Mouse (Mus musculus): ENCODE data around the gene Polrmt. TPM values are rescaled to one million over a fixed set of nuclear protein-coding genes. Genes with fewer than 3 reads are reported as not detected.

Polrmt gene
- polyA plus RNA-seq (2012; rRNA removed), result 87.5 and 91.0 TPM in 2 replicates

DNA sequence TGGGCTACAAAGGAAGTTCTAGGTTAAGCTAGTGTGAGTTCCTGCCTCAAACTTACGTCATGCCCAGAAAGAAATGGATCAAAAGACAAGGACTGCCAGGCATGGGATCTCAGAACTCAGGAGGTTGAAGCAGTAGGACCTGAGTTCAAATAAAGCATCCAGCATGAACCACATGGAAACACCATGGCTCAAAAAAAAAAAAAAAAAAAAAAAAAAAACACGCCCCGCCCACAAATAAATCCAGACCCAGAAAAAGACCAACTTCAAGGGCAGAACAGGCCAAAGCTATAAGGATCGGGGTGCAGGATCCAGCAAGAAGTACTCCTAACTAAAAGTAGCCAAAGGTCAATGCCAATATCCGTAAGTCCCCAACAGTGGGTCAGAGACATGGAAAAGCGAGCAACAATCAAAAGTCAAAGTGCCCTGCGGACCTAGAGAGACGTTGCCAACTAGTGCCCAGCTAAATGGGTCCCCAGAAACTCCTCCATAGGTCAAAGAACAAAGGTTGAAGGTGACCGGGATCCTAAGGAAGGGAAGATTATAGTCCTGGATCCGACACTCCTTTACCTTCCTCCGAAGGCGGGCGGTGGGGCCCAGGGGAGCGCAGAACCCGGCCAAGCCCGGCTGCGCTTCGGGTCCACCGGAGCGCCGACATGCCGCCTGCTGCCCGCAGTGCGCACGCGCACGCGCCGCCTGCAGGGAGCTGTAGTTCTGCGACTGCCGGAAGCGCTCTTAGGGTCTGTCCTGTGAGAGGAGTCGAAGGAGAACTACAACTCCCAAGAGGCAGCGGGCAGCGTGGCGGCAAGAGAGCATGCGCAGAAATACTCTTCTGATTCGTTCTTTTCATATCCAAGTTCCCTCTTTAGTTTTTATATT lies at the start of gene Polrmt:
TSS of gene Polrmt (minus strand) at position 684 of the 876 bp plus-strand sequence.

DNA sequence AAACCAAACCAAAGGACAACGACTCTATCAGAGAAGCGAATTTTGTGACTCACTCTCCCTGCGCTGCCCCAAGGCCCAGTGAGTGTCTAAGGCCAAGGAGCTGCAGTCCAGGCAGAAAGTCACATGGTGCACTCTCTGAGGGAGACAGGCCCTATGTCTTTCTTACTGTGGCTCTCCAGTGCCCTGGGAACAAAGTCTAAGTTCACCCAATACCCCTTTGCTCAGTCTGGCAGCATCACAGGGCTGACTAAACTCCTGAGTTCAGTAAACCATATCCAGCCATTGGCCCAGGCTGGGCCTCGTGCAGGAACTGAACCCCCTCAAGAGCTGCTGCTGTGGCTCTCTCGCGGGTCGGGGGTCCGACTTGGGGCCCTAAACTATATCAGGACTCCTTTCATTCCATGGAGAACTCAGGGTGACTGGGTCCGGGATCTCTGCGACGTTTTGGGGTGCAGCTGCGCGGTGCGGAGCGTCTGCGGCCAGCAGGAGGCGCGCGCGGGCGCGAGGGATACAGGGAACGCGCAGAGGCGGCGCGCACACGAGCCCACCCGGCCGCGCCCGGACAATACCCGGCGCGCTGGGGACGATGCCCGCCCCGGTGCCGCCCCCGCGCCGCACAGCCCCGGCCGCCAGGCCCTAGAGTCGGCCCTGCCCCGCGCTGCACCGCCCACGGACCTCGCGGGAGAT lies 46.8 kb upstream of the Polrmt start, which contains the start of gene Palm:
TSS of gene Palm (plus strand) at position 522 of the 687 bp plus-strand sequence.

DNA sequence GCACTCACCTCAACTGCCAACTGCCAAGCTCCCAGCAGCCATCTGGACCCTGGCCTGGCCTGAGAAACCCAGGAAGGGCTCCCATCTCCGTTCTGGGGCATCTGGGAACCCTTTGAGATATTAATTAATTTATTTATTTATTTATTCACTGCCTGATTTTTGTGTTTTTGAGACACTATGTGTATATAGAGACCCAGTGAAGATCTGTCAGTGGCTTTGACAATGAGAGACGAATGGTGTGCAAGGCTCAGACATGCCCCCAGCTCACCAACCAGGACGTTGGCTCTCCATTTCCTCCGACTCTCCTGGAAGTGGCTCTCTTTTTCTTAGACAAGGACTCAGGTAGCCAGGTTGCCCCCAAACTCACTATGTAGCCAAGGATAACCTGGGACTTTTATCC lies 44.5 kb upstream of the Polrmt start, which contains the start of gene Prss57:
TSS of gene Prss57 (minus strand) at position 101 of the 400 bp plus-strand sequence.

DNA sequence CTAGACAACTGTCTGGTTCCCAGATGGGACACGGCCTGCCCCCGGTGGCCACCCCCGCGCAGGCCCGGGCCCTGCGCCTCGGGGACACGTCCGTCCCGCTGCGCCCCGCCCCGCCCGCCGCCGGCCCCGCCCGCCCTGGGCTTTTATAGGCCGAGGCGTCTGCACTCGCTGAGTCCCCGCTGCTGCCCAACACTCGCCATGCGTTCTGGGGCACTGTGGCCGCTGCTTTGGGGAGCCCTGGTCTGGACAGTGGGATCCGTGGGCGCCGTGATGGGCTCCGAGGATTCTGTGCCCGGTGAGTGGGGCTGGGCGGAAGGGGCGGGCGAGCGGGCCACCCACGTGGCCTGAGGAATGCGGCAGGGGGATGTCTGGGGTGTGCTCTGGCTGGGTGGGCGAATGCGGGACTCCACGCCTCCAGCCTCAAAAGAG lies 30.7 kb upstream of the Polrmt start, which contains the start of gene Fstl3:
TSS of gene Fstl3 (plus strand) at position 170 of the 429 bp plus-strand sequence.

DNA sequence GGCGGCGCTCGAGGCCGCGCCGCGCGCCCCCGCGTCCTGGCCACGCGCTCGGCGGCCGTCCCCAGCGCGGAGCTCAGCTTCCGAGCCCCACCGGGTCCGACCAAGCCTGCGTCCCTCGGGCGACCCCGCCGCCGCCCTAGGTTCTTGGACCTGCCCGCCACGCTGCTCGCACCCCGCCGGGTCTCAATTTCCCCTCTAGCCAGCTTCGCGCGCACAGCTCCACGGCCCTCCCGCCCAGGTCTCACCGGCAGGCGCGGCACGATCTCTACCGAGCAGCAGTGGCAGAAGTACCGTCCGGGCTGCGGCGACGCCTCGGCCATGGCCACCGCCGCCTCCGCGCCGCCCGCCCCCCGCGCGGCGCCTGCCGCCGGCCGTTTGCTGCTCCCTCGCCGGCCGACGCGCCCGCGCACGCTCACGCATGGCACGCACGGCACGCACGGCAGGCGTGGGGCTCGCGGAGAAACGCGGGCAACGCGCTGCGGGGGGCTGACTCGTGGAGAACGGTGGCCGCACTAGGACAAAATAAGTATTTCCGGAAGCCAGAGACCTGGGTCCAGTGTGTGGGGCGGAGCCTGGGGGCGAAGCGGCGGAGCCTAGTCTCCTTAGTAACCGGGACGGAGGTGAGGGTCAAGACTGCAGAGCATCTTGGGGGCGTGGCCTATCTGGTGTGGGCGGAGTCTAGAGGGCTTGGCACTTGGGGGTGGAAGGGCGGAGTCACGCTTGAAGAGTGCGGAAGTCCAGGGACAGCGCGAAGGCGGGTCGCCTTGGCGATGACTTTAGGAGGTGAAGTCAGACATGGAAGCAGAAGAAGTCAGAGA lies 20.3 kb upstream of the Polrmt start, which contains the start of gene Rnf126:
TSS of gene Rnf126 (minus strand) at position 445 of the 818 bp plus-strand sequence.

DNA sequence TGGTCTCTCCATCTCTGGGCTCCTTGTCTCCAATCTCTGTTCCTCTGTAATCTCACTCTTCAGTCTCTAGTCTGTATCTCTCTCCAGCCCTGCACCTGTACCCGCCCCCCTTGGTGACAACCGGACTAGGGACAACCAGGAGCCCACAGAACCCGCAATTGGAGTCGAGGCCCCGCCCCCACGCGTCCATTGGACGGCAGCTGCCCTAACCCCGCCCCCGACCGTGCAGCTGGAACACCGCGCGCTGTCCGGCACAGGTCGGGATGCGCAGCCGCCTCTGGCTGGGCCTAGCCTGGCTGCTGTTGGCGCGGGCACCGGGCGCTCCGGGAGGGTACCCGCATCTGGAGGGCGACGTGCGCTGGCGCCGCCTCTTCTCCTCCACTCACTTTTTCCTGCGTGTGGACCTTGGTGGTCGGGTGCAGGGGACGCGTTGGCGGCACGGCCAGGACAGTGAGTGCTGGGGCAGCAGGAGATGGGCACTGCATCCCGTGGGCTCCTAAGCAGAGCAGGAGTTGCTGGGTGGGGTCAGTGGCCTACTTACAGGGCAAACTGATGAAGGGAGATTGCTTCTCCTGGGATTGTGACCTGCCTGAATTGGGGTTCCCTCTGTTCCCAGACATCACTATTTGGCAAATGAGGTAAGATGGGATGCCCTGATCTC lies 8.6 kb upstream of the Polrmt start, which contains the start of gene Fgf22:
TSS of gene Fgf22 (plus strand) at position 221 of the 661 bp plus-strand sequence.

DNA sequence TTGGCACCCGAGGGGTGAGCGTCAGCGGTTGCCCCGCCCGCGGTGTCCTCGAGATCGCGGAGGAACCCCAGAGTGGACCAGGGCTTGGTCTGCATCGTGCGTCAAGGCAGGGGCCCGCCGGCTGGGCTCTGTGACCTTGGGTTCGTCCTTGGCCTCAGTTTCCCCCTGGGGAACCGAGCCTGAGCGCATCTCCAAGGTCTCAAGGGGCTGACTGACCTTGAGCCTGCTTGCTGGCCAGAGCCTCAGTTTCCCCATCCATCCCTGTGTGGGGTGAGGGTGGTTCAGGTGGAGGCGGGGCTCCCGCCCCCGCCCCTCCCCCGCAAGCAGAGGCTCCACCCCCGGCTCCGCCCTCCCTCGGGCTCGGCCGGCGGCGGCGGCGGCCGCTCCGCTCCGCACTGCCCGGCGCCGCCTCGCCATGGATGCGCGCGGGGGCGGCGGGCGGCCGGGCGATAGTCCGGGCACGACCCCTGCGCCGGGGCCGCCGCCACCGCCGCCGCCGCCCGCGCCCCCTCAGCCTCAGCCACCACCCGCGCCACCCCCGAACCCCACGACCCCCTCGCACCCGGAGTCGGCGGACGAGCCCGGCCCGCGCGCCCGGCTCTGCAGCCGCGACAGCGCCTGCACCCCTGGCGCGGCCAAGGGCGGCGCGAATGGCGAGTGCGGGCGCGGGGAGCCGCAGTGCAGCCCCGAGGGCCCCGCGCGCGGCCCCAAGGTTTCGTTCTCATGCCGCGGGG lies 30.0 kb downstream of the Polrmt start, which contains the start of gene Hcn2:
TSS of gene Hcn2 (plus strand) at position 381 of the 734 bp plus-strand sequence.

DNA sequence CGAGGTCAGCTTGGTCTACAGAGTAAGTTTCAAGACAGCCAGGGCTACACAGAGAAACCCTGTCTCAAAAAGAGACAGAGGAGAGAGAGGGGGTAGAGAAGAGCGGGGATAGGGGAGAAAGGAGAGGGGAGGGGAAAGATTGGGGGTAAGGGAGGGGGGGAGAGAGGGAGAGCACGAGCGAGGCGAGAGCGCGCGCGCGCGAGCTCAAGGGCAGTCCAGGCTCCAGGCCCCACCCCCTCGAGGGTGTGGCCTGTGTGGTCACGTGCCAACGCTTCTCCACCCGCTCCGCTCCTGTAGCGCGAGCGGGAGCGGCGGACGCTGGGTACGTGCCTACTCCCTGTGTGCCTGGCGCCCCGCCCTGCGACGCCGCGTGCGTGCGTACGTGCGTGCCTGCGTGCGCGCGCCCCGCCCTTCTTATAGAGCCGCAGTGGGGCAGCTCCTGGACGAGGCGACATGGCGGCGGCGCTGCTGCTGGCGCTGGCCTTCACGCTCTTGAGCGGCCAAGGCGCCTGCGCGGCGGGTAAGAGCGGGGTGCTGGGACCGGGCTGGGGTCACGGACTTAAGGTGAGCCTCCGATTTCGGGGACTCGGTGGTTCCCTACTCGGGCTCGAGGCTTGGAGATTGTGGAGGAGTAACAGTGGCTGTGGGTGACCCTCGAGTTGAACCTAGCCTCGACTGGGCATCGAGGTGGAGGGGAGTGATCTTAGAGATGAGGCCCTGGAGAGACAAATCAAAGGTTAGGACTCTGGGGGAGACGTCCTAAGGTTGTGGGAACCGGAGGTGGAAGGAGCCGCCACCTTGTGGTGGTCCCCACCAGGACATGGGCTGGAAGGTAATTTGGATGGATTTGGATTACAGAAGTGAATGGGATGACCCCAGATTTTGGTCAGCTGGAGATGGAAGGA lies 42.1 kb downstream of the Polrmt start, which contains the start of gene Bsg:
TSS of gene Bsg (plus strand) at position 427 of the 905 bp plus-strand sequence.

DNA sequence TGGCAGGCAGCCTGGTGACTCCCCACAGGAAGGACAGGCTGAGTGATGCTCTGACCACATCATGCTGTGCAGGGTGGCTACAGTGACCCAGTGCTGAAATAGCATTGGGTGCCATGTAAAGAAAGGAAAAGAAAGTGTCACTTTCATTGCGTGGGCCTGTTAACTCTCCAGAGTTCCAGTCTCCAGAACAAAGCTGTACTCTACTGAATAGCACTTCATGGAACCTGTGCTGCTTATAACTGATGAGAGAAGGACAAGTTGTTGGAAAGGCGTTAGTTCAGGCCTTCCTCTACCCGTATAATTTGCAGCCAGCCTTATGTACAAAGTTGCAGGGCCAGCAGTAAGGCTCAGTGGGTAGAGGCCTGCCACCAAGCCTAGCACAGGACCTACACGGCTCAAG lies 57.7 kb downstream of the Polrmt start, which contains the start of gene Gzmm:
TSS of gene Gzmm (plus strand) at position 301 of the 400 bp plus-strand sequence.

Other genes starting within 250 kb of the Polrmt start
- 46.8 and 52.3 TPM in 2 replicates for gene Plpp2, start 212.8 kb downstream of the Polrmt start, polyA plus RNA-seq (2012; rRNA removed)
- 205 and 206 TPM in 2 replicates for gene Mier2, start 191.4 kb downstream of the Polrmt start, polyA plus RNA-seq (2012; rRNA removed)
- not detected in 2 replicates for gene Theg, start 159.2 kb downstream of the Polrmt start, polyA plus RNA-seq (2012; rRNA removed)
- 1.0 and 1.1 TPM in 2 replicates for gene C2cd4c, start 132.6 kb downstream of the Polrmt start, polyA plus RNA-seq (2012; rRNA removed)
- 23.4 and 27.1 TPM in 2 replicates for gene Shc2, start 108.7 kb downstream of the Polrmt start, polyA plus RNA-seq (2012; rRNA removed)
- gene Odf3l2, start 100.8 kb downstream of the Polrmt start, polyA plus RNA-seq (2012; rRNA removed), result not detected in 2 replicates
- gene Madcam1, start 82.0 kb downstream of the Polrmt start, polyA plus RNA-seq (2012; rRNA removed), result 0.37 and 0.41 TPM in 2 replicates
- 157 and 195 TPM in 2 replicates for gene Tpgs1, start 77.2 kb downstream of the Polrmt start, polyA plus RNA-seq (2012; rRNA removed)
- gene Cdc34, start 64.4 kb downstream of the Polrmt start, polyA plus RNA-seq (2012; rRNA removed), result 105 and 140 TPM in 2 replicates
- 0.38 and 0.59 TPM in 2 replicates for gene Gzmm, start 57.6 kb downstream of the Polrmt start, polyA plus RNA-seq (2012; rRNA removed)
- gene Bsg, start 42.1 kb downstream of the Polrmt start, polyA plus RNA-seq (2012; rRNA removed), result 812 and 1,288 TPM in 2 replicates
- 15.6 and 16.5 TPM in 2 replicates for gene Hcn2, start 29.9 kb downstream of the Polrmt start, polyA plus RNA-seq (2012; rRNA removed)
- gene Fgf22, start 8.5 kb upstream of the Polrmt start, polyA plus RNA-seq (2012; rRNA removed), result 0.14 TPM in 1 of 2 replicates, not detected in the other
- 308 and 375 TPM in 2 replicates for gene Rnf126, start 20.4 kb upstream of the Polrmt start, polyA plus RNA-seq (2012; rRNA removed)
- gene Fstl3, start 30.7 kb upstream of the Polrmt start, polyA plus RNA-seq (2012; rRNA removed), result 44.1 and 45.1 TPM in 2 replicates
- gene Prss57, start 44.4 kb upstream of the Polrmt start, polyA plus RNA-seq (2012; rRNA removed), result 0.20 and 0.37 TPM in 2 replicates
- gene Palm, start 47.0 kb upstream of the Polrmt start, polyA plus RNA-seq (2012; rRNA removed), result 90.7 and 101 TPM in 2 replicates
- gene Misp, start 74.4 kb upstream of the Polrmt start, polyA plus RNA-seq (2012; rRNA removed), result 5.1 and 6.2 TPM in 2 replicates
- gene Ptbp1, start 107.8 kb upstream of the Polrmt start, polyA plus RNA-seq (2012; rRNA removed), result 420 and 461 TPM in 2 replicates
- 9.7 and 11.8 TPM in 2 replicates for gene Prtn3, start 127.9 kb upstream of the Polrmt start, polyA plus RNA-seq (2012; rRNA removed)
- gene Plppr3, start 128.1 kb upstream of the Polrmt start, polyA plus RNA-seq (2012; rRNA removed), result 55.3 and 72.1 TPM in 2 replicates
- gene Elane, start 139.7 kb upstream of the Polrmt start, polyA plus RNA-seq (2012; rRNA removed), result 0.20 and 1.7 TPM in 2 replicates
- 3,404 and 4,096 TPM in 2 replicates for gene Cfd, start 144.3 kb upstream of the Polrmt start, polyA plus RNA-seq (2012; rRNA removed)
- 147 and 148 TPM in 2 replicates for gene Med16, start 162.3 kb upstream of the Polrmt start, polyA plus RNA-seq (2012; rRNA removed)
- not detected in 2 replicates for gene Gm26602, start 164.3 kb upstream of the Polrmt start, polyA plus RNA-seq (2012; rRNA removed)
- gene Kiss1r, start 170.4 kb upstream of the Polrmt start, polyA plus RNA-seq (2012; rRNA removed), result 11.7 and 14.4 TPM in 2 replicates
- 253 and 262 TPM in 2 replicates for gene R3hdm4, start 174.6 kb upstream of the Polrmt start, polyA plus RNA-seq (2012; rRNA removed)
- gene Arid3a, start 180.5 kb upstream of the Polrmt start, polyA plus RNA-seq (2012; rRNA removed), result 12.3 and 12.7 TPM in 2 replicates
- gene Wdr18, start 213.6 kb upstream of the Polrmt start, polyA plus RNA-seq (2012; rRNA removed), result 93.7 and 94.3 TPM in 2 replicates
- 0.26 and 0.77 TPM in 2 replicates for gene Grin3b, start 224.1 kb upstream of the Polrmt start, polyA plus RNA-seq (2012; rRNA removed)
- gene Tmem259, start 237.7 kb upstream of the Polrmt start, polyA plus RNA-seq (2012; rRNA removed), result 471 and 485 TPM in 2 replicates
- gene Cnn2, start 242.0 kb upstream of the Polrmt start, polyA plus RNA-seq (2012; rRNA removed), result 287 and 331 TPM in 2 replicates
- 20.1 and 25.5 TPM in 2 replicates for gene Abca7, start 249.9 kb upstream of the Polrmt start, polyA plus RNA-seq (2012; rRNA removed)

Measured in ovary, adult 2 months (tissue).